In genomic region chr14:33508660-33509059, GRCm38 (mm10) we compare ENCODE assay signal across 13 mouse cellular contexts. TPM values are rescaled to one million over a fixed set of nuclear protein-coding genes. Genes with fewer than 3 reads are reported as not detected.
"Had no signal": no experiment of that assay in that cellular context is flagged by ENCODE, and none has a peak within 500 bp of the region (broad histone marks: within the 10 kb centered on the region; RNA-seq: fewer than 3 reads in every experiment).

No protein-coding gene starts in this region.

- DNase-seq: lung, adult 18-20 months; lung, embryonic 14.5 days; lung, postnatal 10 days; lung, postnatal 4 days; midbrain, embryonic 14.5 days; retina, postnatal 1 day; right cerebral cortex, adult 18-20 months; right cerebral cortex, postnatal 14 days; thymus, adult 2 months; thymus, postnatal 25 days; thymus, postnatal 4 days had no signal

RNA-seq across cellular contexts. Expression of gene Frmpd2, which starts 37.2 kb away (rescaled TPM):
- total RNA-seq: megakaryocyte, adult 5-6 weeks; megakaryocyte-erythroid progenitor cell, adult 5-6 weeks had no signal
